Mouse (Mus musculus) testis, postnatal 10 days (tissue): Measurements from ENCODE around the gene Speer1.
"Not testable (repeated sequence)": the region's sequence is repeated elsewhere in the genome, so short reads cannot be mapped to it uniquely, and the experiment has no call there.

Experiments used
- DNase-seq: peaks from one replicate; pipeline ENCODE4 v3.0.0; 2021; ENCODE audit warnings: low spot score

Speer1 gene

DNA sequence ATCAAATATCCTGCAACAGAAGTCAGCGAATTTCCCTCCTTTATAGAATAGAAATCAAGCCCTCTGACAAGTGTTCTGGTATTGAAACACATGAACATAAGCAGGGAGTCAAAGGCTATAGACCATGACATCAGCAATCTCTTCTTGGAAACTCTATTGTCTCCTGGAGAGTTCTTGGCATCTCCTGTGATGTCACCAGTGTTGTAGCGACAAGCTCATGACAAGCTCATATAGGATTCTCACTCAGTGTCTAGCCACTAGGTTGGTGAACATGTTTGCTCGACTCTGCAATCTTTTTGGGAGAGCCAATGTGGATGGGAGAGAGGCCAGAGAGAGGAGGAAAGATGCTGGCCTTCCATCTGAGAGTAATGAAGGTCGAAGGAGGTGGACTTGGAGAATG, at the start of gene Speer1:
TSS of gene Speer1 (plus strand) at position 301 of the 400 bp plus-strand sequence.
- not testable (repeated sequence) for DNase-seq
